Mouse (Mus musculus) heart, adult 2 months (tissue): ENCODE results near the gene 5730596B20Rik.

Experiments
- CTCF ChIP-seq: fragments of 200-600 bp; IDR thresholded peaks from 2 replicates; pipeline ENCODE4 v1.8.1; 2022; ENCODE audit warnings: antibody characterized with exemption, mild to moderate bottlenecking, moderate library complexity
- POLR2A ChIP-seq: fragments of 200-500 bp; IDR thresholded peaks from 2 replicates; pipeline ENCODE4 v1.6.1; 2011; ENCODE audit warnings: mild to moderate bottlenecking, low read depth, low read length, control low read depth; ENCODE audit not compliant: insufficient read depth

- TF ChIP-seq POLR2A: no peak
- no peak for TF ChIP-seq CTCF
Observed at GRCm38 (mm10) chr6:52183311-52184080, 6.2 kb downstream of the 5730596B20Rik start.
